Mouse (Mus musculus) layer of hippocampus, adult 9-11 months (tissue): ENCODE data around the gene Evi5.

Source experiments
- DNase-seq: peaks from one replicate; pipeline ENCODE4 v3.0.0; 2022

The Evi5 gene

GRCm38 (mm10) chr5:107869701-107870100, 5.2 kb downstream of the Evi5 start:
- no peak for DNase-seq

GRCm38 (mm10) chr5:107868905-107869424, 5.9 kb downstream of the Evi5 start:
- peak; percentile 89 for DNase-seq

GRCm38 (mm10) chr5:107867970-107868904, 6.7 kb downstream of the Evi5 start:
- no peak for DNase-seq

GRCm38 (mm10) chr5:107866127-107867126, 8.5 kb downstream of the Evi5 start:
- no peak for DNase-seq

- DNase-seq, result no peak
Measured at GRCm38 (mm10) chr5:107863971-107864370, 10.9 kb downstream of the Evi5 start.

- no peak for DNase-seq
Measured at GRCm38 (mm10) chr5:107858963-107859362, 15.9 kb downstream of the Evi5 start.

- no peak for DNase-seq
Measured at GRCm38 (mm10) chr5:107855546-107855945, 19.4 kb downstream of the Evi5 start.

GRCm38 (mm10) chr5:107854556-107854955, 20.4 kb downstream of the Evi5 start:
- DNase-seq, result no peak

GRCm38 (mm10) chr5:107853807-107854206, 21.1 kb downstream of the Evi5 start:
- no peak for DNase-seq

- DNase-seq, result no peak
Measured at GRCm38 (mm10) chr5:107848964-107849363, 25.9 kb downstream of the Evi5 start.

GRCm38 (mm10) chr5:107847817-107848216, 27.1 kb downstream of the Evi5 start:
- no peak for DNase-seq

GRCm38 (mm10) chr5:107847349-107847748, 27.6 kb downstream of the Evi5 start:
- DNase-seq, result no peak

GRCm38 (mm10) chr5:107840549-107841238, 34.2 kb downstream of the Evi5 start:
- no peak for DNase-seq

- DNase-seq, result no peak
Measured at GRCm38 (mm10) chr5:107838891-107839644, 35.8 kb downstream of the Evi5 start.

GRCm38 (mm10) chr5:107834287-107834686, 40.6 kb downstream of the Evi5 start:
- DNase-seq, result no peak

GRCm38 (mm10) chr5:107831351-107831750, 43.6 kb downstream of the Evi5 start:
- DNase-seq, result no peak

GRCm38 (mm10) chr5:107829998-107830560, 44.8 kb downstream of the Evi5 start, which contains the start of gene Ube2d2b:
Ube2d2b (plus strand) TSS chr5:107830099.
- no peak for DNase-seq

GRCm38 (mm10) chr5:107822521-107822920, 52.4 kb downstream of the Evi5 start:
- DNase-seq, result no peak

- DNase-seq, result no peak
Measured at GRCm38 (mm10) chr5:107814651-107815050, 60.3 kb downstream of the Evi5 start.

GRCm38 (mm10) chr5:107807496-107807895, 67.4 kb downstream of the Evi5 start:
- DNase-seq, result no peak

- DNase-seq, result no peak
Measured at GRCm38 (mm10) chr5:107802621-107803020, 72.3 kb downstream of the Evi5 start.
